Mouse (Mus musculus): ENCODE data around the gene Pnkp.

GRCm38 (mm10) chr7:44883036-44883435, 26.1 kb downstream of the Pnkp start:
- TF ChIP-seq POLR2A (IDR thresholded peaks at IDR 0.05; ENCODE audit: borderline replicate concordance, low read depth, low read length) (no peak), CTCF (IDR thresholded peaks at IDR 0.05; ENCODE audit: low read depth, low read length) (no peak)
